Mouse (Mus musculus): ENCODE results near the gene Gm20441.
"Not testable (repeated sequence)": the region's sequence is repeated elsewhere in the genome, so short reads cannot be mapped to it uniquely, and the experiment has no call there.

Gm20441 gene

GRCm38 (mm10) chr10:75779206-75780174 lies 1.3 kb downstream of the Gm20441 start:
- DNase-seq (ENCODE audit: low spot score), result no peak

- no peak for DNase-seq (ENCODE audit: low spot score)
These were observed 2.9 kb downstream of the Gm20441 start for GRCm38 (mm10) chr10:75777885-75778284.

GRCm38 (mm10) chr10:75776562-75776961 lies 4.2 kb downstream of the Gm20441 start:
- no peak for DNase-seq (ENCODE audit: low spot score)

- no peak for DNase-seq (ENCODE audit: low spot score)
These were observed 6.2 kb downstream of the Gm20441 start for GRCm38 (mm10) chr10:75774587-75774986.

- no peak for DNase-seq (ENCODE audit: low spot score)
These were observed 6.7 kb downstream of the Gm20441 start for GRCm38 (mm10) chr10:75774102-75774501.

GRCm38 (mm10) chr10:75772795-75773664 lies 7.7 kb downstream of the Gm20441 start, which contains the start of gene Ddt:
Gene Ddt, minus strand, starts transcription at chr10:75773414.
- DNase-seq (ENCODE audit: low spot score), result peak; percentile 91

- not testable (repeated sequence) for DNase-seq (ENCODE audit: low spot score)
These were observed 13.0 kb downstream of the Gm20441 start for GRCm38 (mm10) chr10:75767756-75768155.

- no peak for DNase-seq (ENCODE audit: low spot score)
These were observed 13.9 kb downstream of the Gm20441 start for GRCm38 (mm10) chr10:75766856-75767255.

- peak; percentile 84 for DNase-seq (ENCODE audit: low spot score)
These were observed 16.0 kb downstream of the Gm20441 start for GRCm38 (mm10) chr10:75764519-75765473.

- peak; percentile 97 for DNase-seq (ENCODE audit: low spot score)
These were observed 16.9 kb downstream of the Gm20441 start, which contains the start of gene Cabin1 for GRCm38 (mm10) chr10:75763682-75764518. Gene Cabin1, minus strand, starts transcription at chr10:75764341.

- DNase-seq (ENCODE audit: low spot score), result no peak
These were observed 18.3 kb downstream of the Gm20441 start for GRCm38 (mm10) chr10:75762413-75762812.

GRCm38 (mm10) chr10:75760311-75760710 lies 20.4 kb downstream of the Gm20441 start:
- no peak for DNase-seq (ENCODE audit: low spot score)

GRCm38 (mm10) chr10:75756719-75757118 lies 24.0 kb downstream of the Gm20441 start:
- no peak for DNase-seq (ENCODE audit: low spot score)

GRCm38 (mm10) chr10:75744017-75744416 lies 36.7 kb downstream of the Gm20441 start:
- peak; percentile 91 for DNase-seq (ENCODE audit: low spot score)

- DNase-seq (ENCODE audit: low spot score), result no peak
These were observed 37.4 kb downstream of the Gm20441 start for GRCm38 (mm10) chr10:75743369-75743768.

GRCm38 (mm10) chr10:75740866-75741265 lies 39.9 kb downstream of the Gm20441 start:
- no peak for DNase-seq (ENCODE audit: low spot score)

- no peak for DNase-seq (ENCODE audit: low spot score)
These were observed 55.3 kb downstream of the Gm20441 start for GRCm38 (mm10) chr10:75725449-75725848.

Measured in testis, postnatal 10 days (tissue).